ENCODE assay signal across 28 mouse cellular contexts in genomic region chr9:86205041-86205440, GRCm38 (mm10).
DNase-seq lines count a peak whose midpoint lies in the region; ATAC-seq and TF ChIP-seq lines count a peak whose summit lies in the region.
"Had no signal": no experiment of that assay in that cellular context is flagged by ENCODE, and none has a peak within 500 bp of the region (broad histone marks: within the 10 kb centered on the region; RNA-seq: fewer than 3 reads in every experiment).

No protein-coding gene starts in this region.

- H3K36me3 ChIP-seq in forebrain, postnatal 0 days (ENCODE audit: insufficient read depth) = no peaks in the 10 kb centered on the region
- H3K36me3 ChIP-seq in forebrain, embryonic 13.5 days (ENCODE audit: poor library complexity, severe bottlenecking) = no peaks in the 10 kb centered on the region
- H3K36me3 ChIP-seq: embryonic facial prominence, embryonic 12.5 days; G1E; hindbrain, embryonic 10.5 days; hindbrain, embryonic 15.5 days; limb, embryonic 13.5 days had no signal

- no peaks in the 10 kb centered on the region for H3K4me1 ChIP-seq in forebrain, postnatal 0 days (ENCODE audit: insufficient read depth)
- no peaks in the 10 kb centered on the region for H3K4me1 ChIP-seq in forebrain, embryonic 13.5 days
- H3K4me1 ChIP-seq: embryonic facial prominence, embryonic 12.5 days; hindbrain, embryonic 10.5 days; hindbrain, embryonic 15.5 days; limb, embryonic 13.5 days had no signal

- no peaks in the 10 kb centered on the region for H3K9me3 ChIP-seq in forebrain, postnatal 0 days (ENCODE audit: low read length)
- H3K9me3 ChIP-seq in forebrain, embryonic 13.5 days (replicated peaks) = no peaks in the 10 kb centered on the region
- H3K9me3 ChIP-seq: embryonic facial prominence, embryonic 12.5 days; G1E; hindbrain, embryonic 10.5 days; hindbrain, embryonic 15.5 days; limb, embryonic 13.5 days had no signal

- no peaks in the 10 kb centered on the region for H3K27me3 ChIP-seq in forebrain, postnatal 0 days (ENCODE audit: insufficient read depth, low read length)
- H3K27me3 ChIP-seq in forebrain, embryonic 13.5 days = no peaks in the 10 kb centered on the region
- H3K27me3 ChIP-seq: embryonic facial prominence, embryonic 12.5 days; hindbrain, embryonic 15.5 days; limb, embryonic 13.5 days had no signal

- DNase-seq in forebrain, postnatal 0 days = peak; percentile 60
- peak; percentile 13 for DNase-seq in layer of hippocampus, adult 11-12 months (ENCODE audit: low spot score)
- no peak for DNase-seq in layer of hippocampus, postnatal 25 days (ENCODE audit: extremely low spot score in 1 of 2, low spot score in 1 of 2)
- peak; percentile 37 for DNase-seq in right cerebral cortex, adult 18-20 months
- DNase-seq in right cerebral cortex, postnatal 14 days = no peak
- DNase-seq: adrenal gland, adult 8-10 months; cerebellum, adult 11 months; cerebellum, adult 9-10 months; cerebellum, postnatal 36 days; gastrocnemius, postnatal 10 days; heart, postnatal 14 days; kidney, adult 18-20 months; kidney, postnatal 10 days; lung, postnatal 36 days; right cerebral cortex, postnatal 4 days; thymus, adult 2 months; thymus, postnatal 36 days had no signal

- no peak overlapping the region for H3K4me3 ChIP-seq in forebrain, postnatal 0 days (ENCODE audit: low read depth, low read length)
- H3K4me3 ChIP-seq in forebrain, embryonic 13.5 days = no peak overlapping the region
- H3K4me3 ChIP-seq: embryonic facial prominence, embryonic 12.5 days; hindbrain, embryonic 10.5 days; hindbrain, embryonic 15.5 days; limb, embryonic 13.5 days had no signal

- TF ChIP-seq CTCF in forebrain, postnatal 0 days (IDR thresholded peaks at IDR 0.05; ENCODE audit: low read depth) = no peak

- peak; percentile 78 for ATAC-seq in forebrain, postnatal 0 days
- no peak for ATAC-seq in forebrain, embryonic 13.5 days
- ATAC-seq in erythroid progenitor cell, adult 5-6 weeks (replicated peaks; ENCODE audit: low FRiP score, poor library complexity, severe bottlenecking) = no peak
- ATAC-seq: midbrain, embryonic 16.5 days had no signal

- 55% methylated on average over 3 of the region's 3 CpGs for WGBS in forebrain, postnatal 0 days
- 84% methylated on average over 3 of the region's 3 CpGs for WGBS in forebrain, embryonic 13.5 days

- no peak overlapping the region for H3K4me2 ChIP-seq in forebrain, postnatal 0 days (ENCODE audit: low read depth)
- no peak overlapping the region for H3K4me2 ChIP-seq in forebrain, embryonic 13.5 days
- H3K4me2 ChIP-seq: embryonic facial prominence, embryonic 12.5 days; hindbrain, embryonic 15.5 days; limb, embryonic 13.5 days; liver, embryonic 11.5 days; midbrain, embryonic 11.5 days had no signal

- no peak overlapping the region for H3K9ac ChIP-seq in forebrain, postnatal 0 days
- H3K9ac ChIP-seq in forebrain, embryonic 13.5 days = no peak overlapping the region
- H3K9ac ChIP-seq: embryonic facial prominence, embryonic 12.5 days; hindbrain, embryonic 15.5 days; limb, embryonic 13.5 days had no signal

- H3K27ac ChIP-seq in forebrain, postnatal 0 days (ENCODE audit: low read depth, low read length) = no peak overlapping the region
- no peak overlapping the region for H3K27ac ChIP-seq in forebrain, embryonic 13.5 days
- H3K27ac ChIP-seq: embryonic facial prominence, embryonic 12.5 days; hindbrain, embryonic 10.5 days; hindbrain, embryonic 15.5 days; limb, embryonic 13.5 days; stomach, postnatal 0 days had no signal

Comparison
In these comparisons a context has a peak if more than half of its experiments do, and no peak if none do; other contexts are left out.
1. DNase-seq: peak in forebrain, postnatal 0 days (single experiment), layer of hippocampus, adult 11-12 months (single experiment) and right cerebral cortex, adult 18-20 months (single experiment); none in layer of hippocampus, postnatal 25 days (0 of 2) and right cerebral cortex, postnatal 14 days (single experiment).